Mouse (Mus musculus) urinary bladder, postnatal 25 days (tissue): ENCODE results near the gene Sec14l3.
"Not testable (repeated sequence)": the region's sequence is repeated elsewhere in the genome, so short reads cannot be mapped to it uniquely, and the experiment has no call there.

Source experiments
- DNase-seq: peaks from one replicate; pipeline ENCODE4 v3.0.0; 2022; ENCODE audit warnings: low spot score

Sec14l3 gene

DNA sequence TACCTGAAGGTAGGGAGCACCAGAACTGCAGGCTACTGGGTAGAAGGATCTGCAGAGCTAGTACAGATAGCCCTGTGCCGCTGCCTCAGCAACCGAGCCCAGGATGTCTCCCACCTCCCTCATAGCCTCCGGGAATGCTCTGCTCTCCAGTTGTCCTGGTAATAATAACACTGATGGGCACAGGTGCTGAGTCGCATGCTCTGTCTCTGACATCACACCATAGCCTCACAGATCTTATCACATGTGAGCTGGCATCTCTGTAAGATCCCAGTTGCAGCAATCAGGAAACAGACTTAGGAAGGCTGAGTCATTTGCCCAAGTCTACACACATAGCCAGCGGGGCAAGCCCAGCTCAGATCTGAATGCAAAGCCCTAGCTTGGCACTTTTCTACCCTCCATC, 37.2 kb downstream of the Sec14l3 start:
- no peak for DNase-seq

DNA sequence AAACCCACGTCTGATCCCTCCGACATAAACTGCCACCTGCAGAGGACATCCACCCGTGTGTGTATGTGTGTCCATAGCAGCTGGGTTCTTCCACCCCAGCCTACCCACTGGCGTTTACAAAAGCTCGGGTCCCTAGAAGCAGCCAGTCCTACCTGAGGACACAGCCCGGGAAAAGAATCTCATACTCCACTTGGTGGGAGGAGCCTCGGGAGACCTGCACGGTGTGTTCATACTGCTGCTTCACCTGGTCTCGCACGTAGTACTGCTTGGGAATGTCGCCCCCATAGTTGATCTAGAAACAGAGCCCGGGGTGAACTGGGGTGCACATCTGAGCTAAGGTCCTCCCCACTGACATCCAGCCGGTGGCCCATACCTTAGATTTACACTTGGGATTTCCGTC, 38.9 kb downstream of the Sec14l3 start:
- DNase-seq = no peak

DNA sequence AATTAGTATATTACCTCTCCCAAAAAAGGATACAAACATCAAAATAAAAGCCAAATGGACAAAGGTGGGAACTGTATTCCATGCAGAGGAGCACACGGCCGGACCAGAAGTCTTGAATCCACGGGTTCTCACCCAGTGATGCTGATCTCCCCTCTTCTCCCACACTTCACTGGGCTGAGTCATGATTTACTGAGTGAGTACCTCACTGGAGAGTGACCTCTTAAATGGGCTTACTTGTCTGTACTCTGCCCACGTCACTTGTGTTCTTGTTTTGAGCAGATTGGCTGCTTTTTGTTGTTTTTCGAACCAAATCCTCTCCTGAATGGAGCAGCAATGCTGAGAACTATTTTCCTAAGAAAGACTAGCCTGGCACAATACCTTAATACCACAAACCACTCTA, 40.3 kb downstream of the Sec14l3 start:
- DNase-seq = no peak

DNA sequence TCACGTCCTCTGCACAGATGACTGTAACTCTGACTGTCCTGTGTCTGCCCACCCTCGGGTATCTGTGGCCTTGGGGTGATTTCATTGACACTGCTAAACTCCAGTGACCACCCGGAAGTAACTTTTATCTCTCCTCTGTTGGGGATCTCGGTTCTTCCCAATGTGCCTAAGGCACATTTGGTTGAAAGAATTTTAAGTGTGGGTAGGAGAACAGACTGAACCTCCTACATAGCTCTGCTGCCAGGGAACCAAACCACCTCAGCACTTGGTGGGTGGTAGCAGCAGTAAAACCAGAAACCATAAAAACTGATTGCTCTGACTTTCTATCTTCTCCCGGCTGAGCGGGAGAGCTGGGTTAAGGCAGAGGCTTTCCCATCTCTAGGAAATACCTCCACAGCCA, 40.8 kb downstream of the Sec14l3 start:
- no peak for DNase-seq

DNA sequence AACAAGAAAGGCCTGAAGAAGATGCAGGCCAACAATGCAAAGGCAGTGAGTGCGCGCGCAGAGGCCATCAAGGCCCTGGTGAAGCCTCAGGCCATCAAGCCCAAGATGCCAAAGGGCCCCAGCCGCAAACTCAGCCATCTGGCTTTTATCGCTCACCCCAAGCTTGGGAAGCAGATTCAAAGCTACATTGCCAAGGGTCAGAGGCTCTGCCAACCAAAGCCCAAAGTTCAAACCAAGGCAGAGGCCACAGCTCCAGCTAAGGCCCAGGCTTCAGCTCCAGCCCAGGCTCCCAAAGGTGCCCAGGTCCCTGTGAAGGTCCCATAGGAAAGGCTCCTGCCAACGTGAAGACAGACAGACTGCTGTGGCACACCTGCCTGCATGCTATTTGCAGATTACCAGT, 43.3 kb downstream of the Sec14l3 start:
- DNase-seq = not testable (repeated sequence)

DNA sequence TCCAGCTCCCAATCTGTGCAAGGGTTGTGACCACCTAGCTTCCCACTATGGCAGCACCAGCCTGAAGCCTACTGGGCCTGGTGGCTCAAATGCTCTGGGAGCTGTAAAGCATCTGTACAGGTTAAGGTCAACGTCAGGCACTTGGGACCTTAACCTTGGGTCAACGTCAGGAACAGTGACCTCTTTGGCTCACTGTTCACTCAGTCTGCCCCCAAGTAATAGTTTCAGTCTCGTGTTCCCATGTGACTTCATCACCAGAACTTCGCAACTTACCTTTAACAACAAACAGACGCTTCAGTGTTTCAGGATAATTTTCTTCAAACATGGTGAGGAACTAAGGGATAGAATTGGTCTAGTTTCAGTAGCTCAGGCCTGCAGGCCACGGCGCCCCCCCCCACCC, 44.0 kb downstream of the Sec14l3 start:
- no peak for DNase-seq

DNA sequence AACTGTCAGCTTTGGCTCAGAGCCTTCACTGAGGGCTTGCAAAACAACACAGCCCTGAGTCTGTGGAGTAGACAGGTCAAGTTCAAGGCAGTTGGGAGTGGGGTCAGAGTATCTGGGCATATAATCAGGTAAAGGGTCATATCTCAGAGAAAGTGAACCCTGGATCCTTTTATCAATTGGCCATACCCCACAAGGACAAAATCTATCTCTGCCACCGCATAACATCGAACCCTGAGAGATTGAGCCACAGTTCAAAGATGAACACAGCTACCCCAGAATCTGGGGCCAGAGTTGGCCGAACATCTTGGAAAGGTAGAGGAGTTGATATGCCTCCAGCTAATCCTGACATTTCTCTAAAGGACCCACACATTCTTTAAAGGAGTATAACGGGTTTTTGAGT, 47.4 kb downstream of the Sec14l3 start:
- no peak for DNase-seq

DNA sequence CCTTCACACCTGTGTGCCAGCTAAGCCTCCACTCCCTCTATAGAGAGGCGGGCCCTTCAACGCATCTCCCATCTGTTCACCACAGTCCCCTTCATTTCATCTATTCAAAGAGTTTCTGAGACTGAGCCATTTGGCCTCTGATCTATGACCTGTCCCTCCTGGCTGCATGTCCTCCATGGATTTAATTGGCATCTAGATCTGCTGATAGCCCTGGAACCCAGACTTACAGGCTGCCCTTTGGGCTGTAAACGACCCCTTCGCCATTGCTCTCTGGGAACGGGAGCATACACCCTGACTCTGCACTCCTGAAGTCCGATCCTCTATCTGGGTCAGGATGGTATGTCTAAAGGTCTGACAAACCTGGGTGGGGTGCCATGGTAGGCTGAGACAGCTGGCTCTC, 48.2 kb downstream of the Sec14l3 start:
- DNase-seq = no peak

DNA sequence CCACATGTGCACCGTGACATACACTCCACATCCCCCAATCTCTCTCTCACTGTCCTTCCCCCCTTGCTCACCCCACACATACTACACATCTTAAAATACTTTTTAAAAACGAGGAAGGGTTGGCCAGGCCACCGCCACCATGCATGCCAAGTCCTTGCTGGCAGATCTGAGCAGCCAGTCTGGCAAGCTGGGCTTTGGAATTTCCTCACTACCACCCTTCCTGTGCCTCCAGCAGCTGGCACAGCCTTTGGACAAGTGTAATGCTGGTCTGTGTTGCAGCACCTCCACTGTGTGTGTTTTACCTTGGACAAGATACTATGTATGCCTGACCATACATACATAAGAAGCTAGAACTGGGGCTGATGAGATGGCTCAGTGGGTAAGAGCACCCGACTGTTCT, 48.9 kb downstream of the Sec14l3 start:
- no peak for DNase-seq

DNA sequence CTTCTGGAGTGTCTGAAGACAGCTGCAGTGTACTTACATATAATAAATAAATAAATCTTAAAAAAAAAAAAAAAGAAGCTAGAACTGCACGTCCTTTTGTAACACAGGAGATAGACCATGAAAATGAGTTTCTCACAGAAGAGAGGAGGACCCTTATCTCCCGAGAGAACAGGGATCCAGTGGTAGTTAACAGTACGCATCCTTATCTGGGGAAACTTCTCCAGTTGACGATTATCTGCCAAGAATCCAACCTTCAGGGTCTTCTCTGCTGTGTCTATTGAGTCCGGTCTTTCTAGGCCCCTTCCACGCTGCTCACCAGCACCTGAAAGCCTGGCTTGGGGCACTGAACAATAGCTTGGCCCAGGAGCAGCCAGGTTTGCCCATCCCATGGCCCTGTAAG, 49.3 kb downstream of the Sec14l3 start:
- DNase-seq = no peak

DNA sequence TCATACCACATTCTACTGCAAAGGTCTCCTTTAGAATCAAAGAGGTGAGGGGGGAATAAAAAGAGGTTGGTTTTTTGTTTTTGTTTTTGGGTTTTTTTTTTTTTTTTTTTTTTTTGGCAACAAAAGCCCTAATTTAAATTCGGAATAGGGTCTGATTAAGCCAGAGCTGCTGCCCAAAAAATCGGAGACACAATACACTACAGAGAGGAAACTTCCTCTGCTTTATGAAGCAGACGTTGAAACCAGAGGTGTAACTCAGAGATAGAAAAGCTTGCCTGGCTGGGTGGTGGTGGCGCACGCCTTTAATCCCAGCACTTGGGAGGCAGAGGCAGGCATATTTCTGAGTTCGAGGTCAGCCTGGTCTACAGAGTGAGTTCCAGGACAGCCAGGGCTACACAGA, 49.9 kb downstream of the Sec14l3 start:
- DNase-seq = not testable (repeated sequence)

DNA sequence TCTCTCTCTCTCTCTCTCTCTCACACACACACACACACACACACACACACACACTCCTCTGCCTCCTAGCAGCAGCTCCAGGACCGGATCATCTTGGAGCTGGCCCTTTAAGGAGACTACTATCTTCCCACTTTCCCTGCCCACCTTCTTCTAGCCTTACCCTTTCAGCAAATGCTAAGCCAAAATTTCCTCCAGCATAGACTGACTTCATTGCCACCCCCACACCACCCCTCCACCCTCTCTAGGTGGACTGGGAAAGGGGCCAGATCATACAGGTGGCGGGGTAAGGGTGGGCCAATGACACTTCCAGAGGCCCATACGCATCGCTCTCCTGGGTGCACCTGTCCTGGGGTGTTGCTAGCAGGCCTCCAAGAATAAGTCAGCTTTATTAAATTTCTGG, 50.8 kb downstream of the Sec14l3 start:
- DNase-seq = no peak

DNA sequence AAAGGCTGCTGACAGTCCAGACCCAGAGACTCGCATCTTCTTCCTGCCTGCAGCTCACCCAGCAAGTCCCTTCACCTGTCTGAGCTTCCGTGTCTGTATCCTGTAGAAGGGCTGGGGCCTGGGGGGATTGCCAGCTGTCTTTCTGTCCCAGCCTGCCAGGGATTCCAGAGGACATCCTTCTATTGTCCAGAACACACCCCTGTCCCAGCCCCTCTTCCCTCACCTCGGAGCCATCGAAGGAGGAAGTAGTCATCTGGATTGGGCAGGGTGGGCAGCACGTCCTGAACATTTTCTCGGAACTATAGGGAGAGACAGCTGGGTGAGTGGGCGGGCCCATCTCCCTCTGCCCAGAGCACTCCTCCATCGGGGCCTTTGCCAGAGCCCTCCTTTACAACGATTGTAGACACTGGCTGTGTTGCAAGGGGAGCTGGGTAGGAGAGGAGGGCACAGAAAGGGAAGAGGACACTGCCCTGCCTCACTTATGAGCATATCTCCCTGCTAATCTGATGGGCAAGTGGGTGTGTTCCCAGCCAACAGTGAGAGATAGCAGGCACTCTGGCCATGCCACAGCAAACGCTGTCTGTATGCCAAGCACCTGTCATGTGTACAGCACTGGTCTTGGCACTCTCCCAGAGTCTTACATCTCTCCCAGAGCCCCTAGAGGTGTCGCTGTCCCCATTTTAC, 52.0 kb downstream of the Sec14l3 start:
- DNase-seq = no peak

DNA sequence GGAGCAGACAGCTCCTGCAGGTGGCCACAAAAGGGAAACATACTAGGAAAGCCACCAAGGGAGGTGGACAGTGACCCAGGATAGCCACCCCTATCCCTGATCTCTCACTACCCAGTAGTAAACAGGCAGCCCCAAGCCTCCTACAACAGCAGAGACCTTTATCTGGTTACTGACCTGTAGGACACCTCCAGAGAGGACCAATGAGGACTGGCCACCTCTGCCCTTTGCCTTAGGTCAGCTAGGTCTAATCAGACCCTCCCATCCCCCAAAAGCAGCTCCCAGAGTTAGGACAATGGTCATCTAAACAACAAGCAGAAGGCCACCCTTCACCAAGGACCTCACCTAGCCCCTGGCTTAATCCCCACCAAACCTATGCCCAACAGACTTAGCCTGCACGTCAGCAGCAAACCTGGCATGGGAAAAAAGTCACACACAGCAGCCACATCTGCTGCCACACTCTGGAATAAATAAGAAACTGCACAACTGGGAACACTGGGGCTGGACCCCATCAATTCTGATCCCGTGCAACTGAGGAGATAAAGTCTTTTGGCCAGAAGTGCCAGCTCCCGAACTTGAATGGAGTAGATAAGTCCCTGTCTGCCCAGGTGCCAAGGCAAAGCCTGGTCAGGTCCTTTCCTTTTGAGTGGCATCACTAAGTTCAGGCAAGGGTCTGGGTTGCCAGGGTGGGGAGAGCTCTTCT, 52.9 kb downstream of the Sec14l3 start:
- DNase-seq = no peak

DNA sequence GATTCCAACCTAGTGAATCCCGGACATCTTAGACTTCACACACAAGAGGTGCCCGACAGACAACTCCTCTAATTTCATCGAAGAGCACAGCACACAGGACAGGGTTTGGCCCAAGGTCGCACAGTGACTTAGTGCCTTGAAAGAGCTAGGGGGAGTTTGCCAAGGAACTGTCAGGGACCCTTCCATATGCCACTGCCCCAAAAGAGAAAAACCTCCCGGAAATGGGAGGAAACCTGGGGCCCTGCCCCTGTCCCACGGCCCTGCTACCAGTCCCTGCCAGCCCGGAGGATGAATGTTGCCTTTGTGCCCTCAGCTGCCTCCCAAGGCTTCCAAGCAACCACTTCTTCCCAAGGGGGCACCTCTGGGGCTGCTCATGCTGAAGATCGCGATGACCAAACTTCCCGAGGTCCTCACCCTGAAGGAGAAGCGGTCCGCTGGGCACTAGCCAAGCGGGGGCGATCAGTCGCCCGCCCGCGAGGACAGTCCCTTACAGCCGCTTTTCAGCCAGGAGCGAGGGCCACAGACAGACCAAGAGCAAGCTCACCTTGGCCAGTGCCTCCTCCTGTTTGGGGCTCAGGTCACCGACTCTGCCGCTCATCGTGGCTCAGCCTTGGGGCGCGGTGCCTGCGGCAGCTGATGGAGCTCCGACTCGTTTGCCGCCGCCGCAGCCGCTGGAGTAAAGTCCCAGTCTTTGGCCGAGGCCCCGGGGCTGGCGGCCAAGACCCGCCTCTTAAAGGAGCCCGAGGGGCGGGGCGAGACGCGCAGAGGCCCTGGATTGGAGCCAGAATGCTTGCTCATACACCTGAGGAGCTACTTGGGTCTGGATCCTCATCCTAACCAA, 53.7 kb downstream of the Sec14l3 start:
- peak; percentile 74 for DNase-seq

DNA sequence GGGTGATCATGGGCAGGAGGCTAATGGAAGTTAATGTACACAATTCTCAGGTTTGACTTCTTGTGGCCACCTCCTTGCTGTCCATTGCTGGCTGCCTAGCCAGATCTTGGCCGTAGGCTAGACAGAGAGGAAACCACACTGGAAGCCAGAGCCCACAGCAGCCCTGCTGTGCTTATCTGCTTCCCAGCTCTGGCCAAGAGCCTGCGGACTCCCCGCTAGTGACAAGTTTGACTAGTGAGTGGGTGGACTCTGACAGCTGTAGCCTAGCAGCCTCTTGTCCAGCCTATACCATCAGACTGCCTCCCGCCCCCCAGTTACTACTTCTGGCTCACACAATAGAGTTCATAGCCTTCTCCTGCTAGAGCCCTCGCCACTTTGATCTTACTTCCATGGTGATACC, 55.0 kb downstream of the Sec14l3 start:
- DNase-seq = no peak

DNA sequence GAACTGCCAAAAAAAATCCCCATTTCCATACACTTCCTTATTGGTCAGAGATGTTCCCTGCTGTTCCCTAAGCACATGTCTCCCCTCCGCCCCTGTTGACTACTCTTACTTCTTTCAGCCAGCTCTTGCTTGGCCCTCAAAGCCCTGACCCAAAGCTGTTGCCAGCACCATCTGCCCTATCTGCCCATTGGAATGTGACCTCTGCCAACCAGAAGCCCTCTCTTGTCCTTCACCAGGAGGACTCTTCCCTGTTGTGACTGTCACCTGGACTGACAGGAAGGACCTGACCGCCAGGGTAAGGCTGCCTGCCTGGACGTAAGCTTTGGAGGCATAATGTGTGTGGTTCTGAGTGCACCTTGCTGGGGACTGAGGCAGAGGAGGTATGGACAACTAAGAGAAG, 57.0 kb downstream of the Sec14l3 start:
- no peak for DNase-seq

DNA sequence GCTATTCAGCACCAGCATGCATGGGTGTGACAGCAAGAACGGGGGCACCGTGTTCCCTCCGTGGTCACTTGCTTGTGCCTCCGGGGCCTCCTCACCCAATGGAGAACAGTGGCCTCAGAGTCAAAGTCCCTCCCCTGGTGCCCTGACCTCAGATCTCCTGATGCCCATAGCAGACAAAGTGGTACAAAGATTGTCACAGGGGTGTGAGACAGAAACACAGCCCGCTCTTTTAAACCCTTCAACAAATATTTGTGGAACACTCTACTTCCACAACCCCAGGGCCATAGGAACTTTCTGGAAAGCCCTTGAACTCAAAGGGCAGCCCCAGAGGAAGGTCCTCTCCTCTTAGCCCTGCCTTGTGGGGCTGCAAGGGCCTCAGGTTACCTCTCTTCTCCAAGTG, 57.6 kb downstream of the Sec14l3 start:
- no peak for DNase-seq

DNA sequence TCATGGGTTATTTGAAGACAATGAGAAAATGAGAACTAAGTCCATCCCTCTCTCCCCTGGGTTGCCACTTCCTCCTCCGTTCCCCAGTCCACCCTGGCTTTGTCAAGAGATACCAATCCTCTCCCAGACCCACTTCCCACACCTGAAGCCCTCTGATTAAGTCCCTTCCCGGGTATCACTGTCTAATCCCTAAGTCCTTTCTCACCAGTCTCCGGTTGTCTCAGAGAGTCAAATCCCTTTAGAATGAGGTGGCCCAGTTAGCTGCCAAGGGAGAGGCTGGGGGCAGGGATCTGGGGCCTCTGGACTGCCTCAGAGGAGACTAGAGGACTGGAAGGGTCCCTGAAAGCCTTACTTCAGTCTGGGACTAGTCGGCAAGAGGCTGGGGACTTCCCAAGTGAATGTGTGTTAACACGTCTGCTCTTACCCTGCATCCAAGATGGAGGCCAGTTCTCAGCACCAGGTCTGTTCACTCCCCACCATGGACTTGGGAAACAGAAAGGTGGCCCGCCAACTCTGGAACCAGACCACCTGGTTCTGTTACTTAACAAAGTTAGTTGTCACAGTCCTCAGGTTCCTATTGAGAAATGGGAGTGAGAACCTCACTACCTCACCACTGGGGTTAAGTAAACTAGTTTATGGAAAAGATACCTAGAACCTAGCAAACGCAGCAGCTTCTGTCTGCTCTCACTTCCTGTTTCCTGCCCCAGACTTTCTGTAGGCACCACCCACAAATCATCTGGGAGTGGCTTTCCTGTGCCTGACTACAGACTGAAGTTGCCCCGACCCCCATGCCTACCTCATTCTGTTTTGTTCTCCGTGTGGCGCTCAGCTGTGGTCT, 58.3 kb downstream of the Sec14l3 start, which contains the start of gene Sec14l2:
Gene Sec14l2, minus strand, starts transcription at position 674 of the 838 bp plus-strand sequence.
- DNase-seq = no peak

DNA sequence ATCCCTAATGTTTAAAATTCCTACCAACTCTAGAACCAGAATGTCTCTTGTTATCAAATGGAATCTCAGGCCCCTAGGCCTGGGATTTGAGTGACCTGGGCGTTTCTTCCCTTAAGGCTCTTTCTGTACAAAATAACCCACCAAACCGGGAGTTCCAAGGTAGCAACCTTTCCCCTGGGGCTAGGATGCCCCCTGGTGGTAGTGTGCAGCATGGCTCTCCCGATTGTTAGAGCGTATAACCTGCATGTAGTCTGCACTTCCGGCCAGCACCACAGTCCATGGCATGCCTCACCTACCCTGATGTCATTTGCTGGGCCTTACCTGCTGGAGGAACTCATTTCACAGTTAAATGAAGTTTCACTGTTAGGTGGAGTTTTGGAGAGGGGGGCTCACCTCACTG, 59.3 kb downstream of the Sec14l3 start:
- DNase-seq = peak; percentile 21

DNA sequence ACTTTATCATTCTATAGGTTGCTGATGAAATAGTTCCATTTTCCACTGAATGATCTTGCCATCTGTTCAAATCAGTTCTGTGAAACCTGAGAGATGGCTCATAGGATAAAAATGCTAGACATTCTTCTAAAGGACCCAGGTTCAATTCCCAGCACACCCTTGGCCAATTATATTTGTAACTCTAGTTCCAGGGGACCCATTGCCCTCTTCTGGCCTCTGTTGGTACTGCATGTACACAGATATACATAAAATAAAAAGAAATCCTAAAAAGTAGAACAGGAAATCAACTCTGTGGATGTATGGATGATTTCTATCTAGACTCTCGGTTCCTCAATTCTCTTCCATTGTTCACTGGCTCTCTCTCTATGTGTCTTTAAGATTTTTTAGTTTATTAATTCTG, 62.4 kb downstream of the Sec14l3 start:
- no peak for DNase-seq
